Mouse (Mus musculus): ENCODE results near the gene Psmc1. TPM values are rescaled to one million over a fixed set of nuclear protein-coding genes. Genes with fewer than 3 reads are reported as not detected.
A peak's percentile ranks its signal among the peaks of the same experiment; 100 is the strongest.

The Psmc1 gene
- 100 to 1,000 TPM; 193 to 200 TPM for total RNA-seq (2021)
- long read RNA-seq, experiment 1, transcript Psmc1-201 (11 exons, 1,591 nt) = major isoform, 172 of 221 reads
- long read RNA-seq, experiment 1, partial matches to known transcripts = 22 of 221 reads
- long read RNA-seq, experiment 1, other reads (novel, unspliced or antisense) = 26 of 221 reads
- long read RNA-seq, experiment 2, transcript Psmc1-201 (11 exons, 1,591 nt) = major isoform, 246 of 321 reads
- long read RNA-seq, experiment 2, partial matches to known transcripts = 40 of 321 reads
- long read RNA-seq, experiment 2, other reads (novel, unspliced or antisense) = 35 of 321 reads

GRCm38 (mm10) chr12:100109986-100110696 lies at the start of gene Psmc1:
Gene Psmc1, plus strand, starts transcription at chr12:100110154.
- peak; percentile 81 to 88 for DNase-seq (ENCODE audit: low spot score in 2 of 2)

- DNase-seq (ENCODE audit: low spot score in 2 of 2) = no peak
Measured at GRCm38 (mm10) chr12:100061071-100061470, 48.9 kb upstream of the Psmc1 start.

DNA sequence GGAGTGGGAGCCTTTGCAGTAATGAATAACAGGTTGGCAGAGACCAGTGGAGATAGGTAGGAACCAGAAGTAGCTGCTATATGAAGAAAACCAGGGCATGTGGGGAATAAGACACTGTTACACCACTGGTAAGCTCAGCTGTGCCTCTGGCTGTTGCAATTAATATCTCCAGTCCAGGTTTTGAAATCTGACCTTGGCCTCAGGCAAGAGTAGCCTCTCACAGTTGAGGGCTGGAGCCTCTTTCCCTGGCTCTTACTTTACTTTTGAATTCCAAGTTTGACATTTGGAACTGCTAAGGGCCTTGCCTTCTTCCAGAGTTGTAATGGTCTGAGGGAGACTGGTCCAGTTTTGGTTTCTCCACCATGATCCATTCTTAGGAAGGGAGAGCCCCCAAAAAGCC lies 48.1 kb upstream of the Psmc1 start:
- no peak for DNase-seq (ENCODE audit: low spot score in 2 of 2)

DNA sequence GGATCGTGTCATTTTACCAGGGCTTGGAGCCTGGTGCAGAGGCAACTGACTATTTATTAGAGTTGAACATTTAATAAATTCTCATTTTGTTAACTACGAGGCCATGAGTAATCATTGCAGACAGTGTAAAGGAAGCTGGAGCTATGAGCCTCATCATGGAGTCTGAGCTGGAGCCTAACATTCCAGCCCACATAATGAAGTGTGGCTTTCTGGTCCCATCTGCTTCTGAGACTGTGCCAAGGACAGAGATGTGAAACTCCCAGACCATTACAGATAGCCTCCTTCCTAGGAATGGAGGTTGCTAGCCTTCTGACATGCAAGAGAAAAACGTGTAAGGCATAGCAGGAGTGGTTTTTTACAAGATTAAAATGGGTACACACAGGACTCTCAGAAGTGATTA lies 47.4 kb upstream of the Psmc1 start:
- DNase-seq (ENCODE audit: low spot score in 2 of 2) = no peak

DNA sequence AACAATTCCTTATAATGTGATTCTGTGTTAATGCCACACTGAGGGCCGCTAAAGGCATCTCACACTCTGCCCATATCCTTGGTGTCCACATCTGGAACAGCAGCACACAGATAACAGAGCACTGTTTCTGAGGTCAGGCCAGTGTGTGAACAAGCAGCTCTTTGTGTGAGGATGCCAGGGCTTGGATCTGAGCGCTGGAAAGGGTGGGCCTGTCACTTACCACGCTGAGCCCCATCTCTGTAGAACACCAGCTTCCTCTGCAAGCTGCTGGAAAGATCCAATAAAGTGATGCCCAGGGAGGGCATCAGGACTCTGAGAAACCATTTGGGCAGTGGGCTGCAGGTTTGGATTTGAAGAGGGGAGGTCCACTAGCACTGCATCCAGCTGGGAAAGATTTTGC lies 44.8 kb upstream of the Psmc1 start:
- no peak for DNase-seq (ENCODE audit: low spot score in 2 of 2)

- DNase-seq (ENCODE audit: low spot score in 2 of 2) = no peak
Measured at GRCm38 (mm10) chr12:100067477-100067876, 42.5 kb upstream of the Psmc1 start.

- no peak for DNase-seq (ENCODE audit: low spot score in 2 of 2)
Measured at GRCm38 (mm10) chr12:100073201-100073672, 36.7 kb upstream of the Psmc1 start.

- DNase-seq (ENCODE audit: low spot score in 2 of 2) = no peak
Measured at GRCm38 (mm10) chr12:100075715-100076114, 34.2 kb upstream of the Psmc1 start.

DNA sequence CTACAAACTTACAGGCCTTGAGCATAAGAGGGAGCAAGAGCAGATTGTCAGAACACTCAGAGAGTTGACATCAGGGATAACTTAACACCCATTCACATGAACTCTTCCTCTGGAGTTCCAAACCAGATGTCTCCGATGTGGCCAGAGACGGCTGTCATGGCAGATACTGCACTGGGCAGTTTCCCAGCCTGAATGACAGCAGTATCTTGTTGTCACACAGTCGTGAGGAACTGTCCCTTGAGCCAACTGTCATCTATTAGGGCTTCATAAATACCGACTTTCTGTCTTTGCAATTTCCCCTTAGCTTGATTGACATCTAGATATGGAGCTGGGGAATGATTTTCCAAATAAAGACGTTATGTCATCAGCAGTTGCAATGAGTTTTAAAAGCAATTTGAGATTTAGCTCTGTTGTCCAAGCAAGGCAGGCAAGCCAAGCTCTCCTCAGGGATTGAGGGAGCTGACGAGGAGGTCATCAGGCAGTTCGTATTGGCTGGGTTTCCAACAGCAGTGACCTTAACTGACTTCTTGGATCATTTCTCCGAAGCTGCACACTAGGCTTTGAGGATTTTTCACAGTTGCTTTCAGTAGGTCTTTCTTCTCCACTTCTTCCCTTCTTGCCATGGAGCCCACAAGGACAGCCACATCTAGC lies 30.2 kb upstream of the Psmc1 start:
- DNase-seq (ENCODE audit: low spot score in 2 of 2) = no peak

- no peak for DNase-seq (ENCODE audit: low spot score in 2 of 2)
Measured at GRCm38 (mm10) chr12:100088026-100088425, 21.9 kb upstream of the Psmc1 start.

GRCm38 (mm10) chr12:100089265-100089664 lies 20.7 kb upstream of the Psmc1 start:
- DNase-seq (ENCODE audit: low spot score in 2 of 2) = no peak

GRCm38 (mm10) chr12:100090750-100091149 lies 19.2 kb upstream of the Psmc1 start:
- no peak for DNase-seq (ENCODE audit: low spot score in 2 of 2)

DNA sequence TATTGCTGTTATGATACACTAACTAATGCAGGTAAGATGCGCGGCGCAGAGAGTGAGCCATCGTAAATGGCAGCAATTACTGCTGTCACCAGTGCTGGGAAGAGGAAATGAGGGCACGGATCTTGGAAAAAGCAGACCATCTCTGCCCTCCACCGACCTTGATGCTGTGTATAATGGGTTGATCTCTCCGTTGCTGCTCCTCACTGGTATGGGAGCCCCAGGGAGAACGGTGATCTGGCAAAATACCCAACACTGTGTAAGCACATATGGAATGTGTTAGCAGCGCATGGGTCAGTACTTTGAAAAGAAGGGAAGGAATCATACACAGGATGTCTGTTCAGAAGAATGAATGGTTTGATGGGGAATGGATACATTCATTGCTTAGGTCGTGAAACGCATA lies 16.9 kb upstream of the Psmc1 start:
- DNase-seq (ENCODE audit: low spot score in 2 of 2) = no peak

DNA sequence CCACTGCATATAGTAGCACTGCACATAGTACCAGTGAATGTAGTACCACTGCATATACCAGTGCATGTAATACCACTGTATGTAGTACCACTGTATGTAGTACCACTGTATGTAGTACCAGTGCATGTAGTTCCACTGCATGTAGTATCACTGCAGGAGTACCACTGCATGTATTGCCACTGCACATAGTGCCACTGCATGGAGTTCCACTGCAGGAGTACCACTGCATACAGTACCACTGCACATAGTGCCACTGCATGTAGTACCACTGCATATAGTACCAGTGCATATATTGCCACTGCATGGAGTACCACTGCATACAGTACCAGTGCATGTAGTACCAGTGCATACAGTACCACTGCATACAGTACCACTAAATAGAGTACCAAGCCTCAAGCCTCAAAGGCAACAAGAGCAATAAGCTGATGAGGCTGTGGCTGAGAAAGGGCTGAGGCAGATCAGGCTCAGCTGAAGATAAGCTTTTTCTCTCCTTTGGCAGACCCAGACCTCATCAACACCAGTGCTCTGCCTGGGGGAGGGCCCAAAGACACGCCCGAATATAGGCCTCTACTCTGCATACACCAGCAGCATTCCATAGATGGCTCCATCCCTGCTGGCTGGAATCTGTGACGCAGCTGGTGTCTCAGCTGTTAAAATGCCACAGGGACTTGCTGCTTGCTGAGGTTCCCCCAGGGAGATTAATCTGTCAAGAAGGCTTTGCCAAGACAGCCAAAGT lies 9.8 kb upstream of the Psmc1 start:
- peak; percentile 60 to 61 for DNase-seq (ENCODE audit: low spot score in 2 of 2)

DNA sequence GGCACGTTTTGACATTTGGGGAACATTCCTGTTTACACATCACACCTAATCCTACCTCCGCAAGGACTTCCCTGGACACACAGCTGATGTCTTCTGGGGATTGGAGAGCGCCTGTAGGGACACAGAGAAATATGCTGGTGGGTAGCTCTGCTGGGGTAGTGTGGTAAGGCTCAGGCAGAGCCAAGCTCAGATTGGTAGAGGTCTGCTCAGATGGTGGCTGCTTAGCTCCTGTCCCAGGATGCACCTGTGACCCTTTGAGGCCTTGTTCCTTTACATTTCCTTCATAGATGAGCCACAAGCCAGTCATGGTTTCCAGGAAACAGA lies 9.3 kb upstream of the Psmc1 start:
- no peak for DNase-seq (ENCODE audit: low spot score in 2 of 2)

DNA sequence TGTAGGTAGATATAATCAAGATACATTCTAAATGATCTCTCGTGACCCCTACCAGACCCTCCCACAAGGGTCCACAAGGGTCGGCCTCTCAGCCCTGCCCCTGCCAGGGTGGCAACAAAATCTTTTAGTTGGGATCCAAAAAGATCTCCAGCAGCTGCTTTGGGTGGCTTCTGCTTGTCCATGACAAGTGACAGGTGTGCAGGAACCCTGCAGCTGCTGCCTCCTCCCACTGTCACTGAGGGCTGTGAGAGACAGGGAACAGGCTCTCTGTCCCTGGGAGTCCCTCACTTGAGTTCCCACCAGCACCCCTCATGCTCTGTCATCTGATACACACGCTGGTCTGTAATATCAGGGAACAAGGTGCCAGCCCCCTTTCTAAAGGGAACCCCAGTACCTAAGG lies 8.3 kb upstream of the Psmc1 start:
- no peak for DNase-seq (ENCODE audit: low spot score in 2 of 2)

- no peak for DNase-seq (ENCODE audit: low spot score in 2 of 2)
Measured at GRCm38 (mm10) chr12:100104530-100104929, 5.4 kb upstream of the Psmc1 start.

GRCm38 (mm10) chr12:100106275-100106895 lies 3.6 kb upstream of the Psmc1 start:
- DNase-seq (ENCODE audit: low spot score in 2 of 2) = peak; percentile 76 to 79

- DNase-seq (ENCODE audit: low spot score in 2 of 2) = no peak
Measured at GRCm38 (mm10) chr12:100107436-100107835, 2.5 kb upstream of the Psmc1 start.

- DNase-seq (ENCODE audit: low spot score in 2 of 2) = no peak
Measured at GRCm38 (mm10) chr12:100115982-100116381, 6.0 kb downstream of the Psmc1 start.

DNA sequence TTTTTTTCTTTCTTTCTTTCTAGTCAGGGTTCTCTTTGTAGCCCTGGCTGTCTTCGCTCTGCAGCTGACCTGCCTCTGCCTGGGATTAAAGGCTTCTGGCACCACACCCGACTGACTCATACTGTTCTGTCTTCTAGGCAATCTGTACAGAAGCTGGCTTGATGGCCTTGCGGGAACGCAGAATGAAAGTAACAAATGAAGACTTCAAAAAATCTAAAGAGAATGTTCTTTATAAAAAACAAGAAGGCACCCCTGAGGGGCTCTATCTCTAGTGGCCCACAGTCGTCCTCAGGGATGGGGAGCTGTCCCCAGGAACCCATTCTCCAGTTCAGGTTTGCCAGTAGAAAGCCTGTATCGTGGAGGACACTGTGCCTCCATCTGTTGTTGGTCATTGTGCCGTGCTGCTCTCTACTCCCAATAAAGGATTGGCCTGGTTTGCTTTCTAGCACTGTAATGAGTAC lies 13.0 kb downstream of the Psmc1 start:
- no peak for DNase-seq (ENCODE audit: low spot score in 2 of 2)

Data from layer of hippocampus, postnatal 14 days (tissue).